Mouse (Mus musculus) heart, postnatal 0 days (tissue): ENCODE measurements around the gene Bcl9. TPM values are rescaled to one million over a fixed set of nuclear protein-coding genes. Genes with fewer than 3 reads are reported as not detected.
A peak's percentile ranks its signal among the peaks of the same experiment; 100 is the strongest.

ENCODE experiments used
- ATAC-seq: fragments of 200-750 bp; cut with Nextera tagmentation; 2 replicates; pipeline ENCODE4 v1.8.0; 2017; ENCODE audit warnings: low read depth, moderate number of reproducible peaks, moderate library complexity; ENCODE audit not compliant: insufficient read depth
- DNase-seq: peaks from one replicate; pipeline ENCODE4 v3.0.0-alpha.2; 2016; ENCODE audit warnings: low spot score
- H3K27ac ChIP-seq: fragments of 300-500 bp; sonication (generic); 2 replicates; pipeline ENCODE4 v1.5.1; 2014; ENCODE audit warnings: low read depth, mild to moderate bottlenecking
- H3K27me3 ChIP-seq: fragments of 300-500 bp; sonication (generic); 2 replicates; pipeline ENCODE4 v1.6.1; 2014; ENCODE audit warnings: low read length, mixed read lengths; ENCODE audit not compliant: control insufficient read depth, insufficient read depth
- H3K36me3 ChIP-seq: fragments of 300-500 bp; sonication (generic); replicated peaks from 2 replicates; pipeline ENCODE4 v1.6.1; 2014; ENCODE audit warnings: low read length, mixed read lengths; ENCODE audit not compliant: control insufficient read depth, insufficient read depth
- H3K4me1 ChIP-seq: fragments of 300-500 bp; sonication (generic); 2 replicates; pipeline ENCODE4 v1.6.1; 2014; ENCODE audit warnings: antibody characterized with exemption; ENCODE audit not compliant: control insufficient read depth, insufficient read depth
- H3K4me2 ChIP-seq: fragments of 300-500 bp; sonication (generic); 2 replicates; pipeline ENCODE4 v1.6.1; 2014; ENCODE audit warnings: low read depth, mild to moderate bottlenecking, low read length, moderate library complexity
- H3K4me3 ChIP-seq: fragments of 300-500 bp; sonication (generic); 2 replicates; pipeline ENCODE4 v1.5.1; 2014; ENCODE audit warnings: low read depth, low read length
- H3K9ac ChIP-seq: fragments of 300-500 bp; sonication (generic); replicated peaks from 2 replicates; pipeline ENCODE4 v1.6.1; 2014; ENCODE audit warnings: low read depth, low read length, mixed read lengths
- H3K9me3 ChIP-seq: fragments of 300-500 bp; sonication (generic); replicated peaks from 2 replicates; pipeline ENCODE4 v1.6.1; 2016; ENCODE audit warnings: low read length; ENCODE audit not compliant: control insufficient read depth
- CTCF ChIP-seq: IDR thresholded peaks from 2 replicates; pipeline ENCODE4 v1.5.1; 2016; ENCODE audit warnings: antibody characterized with exemption, control low read depth, low read depth
- EP300 ChIP-seq: IDR thresholded peaks from 2 replicates; pipeline ENCODE4 v1.6.1; 2016; ENCODE audit warnings: antibody characterized with exemption, low read depth
- WGBS: fragments of 180-500 bp; shearing (Covaris S2); extraction: QIAGEN DNeasy Blood & Tissue Kit; methylation state at CpG from one replicate; pipeline ENCODE4 v1.1.7; 2014; 5-methylcytosine and 5-hydroxymethylcytosine counted together
- polyA plus RNA-seq: library from polyadenylated mRNA; unstranded; fragments of >200 nt; fragmentation: Nextera tagmentation; extraction: Ambion mirVana; gene quantifications from 2 replicates; pipeline ENCODE4 v1.2.1, GENCODE M21; 2015
- total RNA-seq: library from RNA; depleted of rRNA; stranded (reverse); fragments of >200 nt; gene quantifications from 2 replicates; pipeline ENCODE4 v1.2.3, GENCODE M21; 2014; ENCODE audit warnings: low replicate concordance; rRNA removed

Gene Bcl9
- total and polyA plus RNA-seq, 2 experiments from 2014 or later = 15.7 to 22.7 TPM

- TF ChIP-seq EP300 (no peak), CTCF (no peak)
- no peak for ATAC-seq
- H3K27me3 ChIP-seq = no peaks in the 10 kb centered on the region
Measured at GRCm38 (mm10) chr3:97159509-97159850, 138.2 kb downstream of the Bcl9 start.

GRCm38 (mm10) chr3:97158611-97159508, 138.9 kb downstream of the Bcl9 start, which contains the start of gene Acp6:
Gene Acp6 (plus strand): TSS chr3:97158777.
- no peaks in the 10 kb centered on the region for H3K9me3 ChIP-seq
- no peaks in the 10 kb centered on the region for H3K27me3 ChIP-seq
- TF ChIP-seq EP300 (no peak), CTCF (no peak)
- peak within 1 kb of the TSS; percentile 75 for H3K4me3 ChIP-seq
- no peaks in the 10 kb centered on the region for H3K36me3 ChIP-seq
- peak within 1 kb of the TSS; percentile 86 for H3K4me2 ChIP-seq
- peak; percentile 88 for DNase-seq
- peak within 1 kb of the TSS; percentile 77 for H3K27ac ChIP-seq
- peaks cover 18% of the 10 kb centered on the region for H3K4me1 ChIP-seq
- H3K9ac ChIP-seq = peak within 1 kb of the TSS; percentile 63
- ATAC-seq = peak; percentile 92
- WGBS = under 1% methylated on average over 53 of the region's 54 CpGs

More at GRCm38 (mm10) chr3:97159509-97159850, 138.2 kb downstream of the Bcl9 start:
- DNase-seq = no peak
- H3K36me3 ChIP-seq = no peaks in the 10 kb centered on the region
- 12% methylated on average over 6 of the region's 6 CpGs for WGBS
- H3K4me2 ChIP-seq = peak overlapping the region; percentile 86
- peak overlapping the region; percentile 77 for H3K27ac ChIP-seq
- H3K4me1 ChIP-seq = peaks cover 18% of the 10 kb centered on the region
- peak overlapping the region; percentile 63 for H3K9ac ChIP-seq
- peak overlapping the region; percentile 75 for H3K4me3 ChIP-seq
- no peaks in the 10 kb centered on the region for H3K9me3 ChIP-seq

- no peak for TF ChIP-seq EP300
- no peak for TF ChIP-seq CTCF
- DNase-seq = peak; percentile 43
- 2% methylated on average over 17 of the region's 17 CpGs for whole genome bisulfite sequencing
- peak; percentile 62 for ATAC-seq
- Histone ChIP-seq H3K4me2 (peak overlapping the region; percentile 86), H3K9me3 (no peaks in the 10 kb centered on the region), H3K4me1 (peaks cover 18% of the 10 kb centered on the region), H3K4me3 (peak overlapping the region; percentile 75), H3K27ac (peak overlapping the region; percentile 77), H3K9ac (peak overlapping the region; percentile 46; the same call in 1 of the 2 replicates), H3K36me3 (no peaks in the 10 kb centered on the region), H3K27me3 (no peaks in the 10 kb centered on the region)
Measured at GRCm38 (mm10) chr3:97157958-97158599, 139.6 kb downstream of the Bcl9 start.

- no peaks in the 10 kb centered on the region for H3K9me3 ChIP-seq
- TF ChIP-seq CTCF (no peak), EP300 (no peak)
- H3K4me2 ChIP-seq = no peak overlapping the region
- 74% methylated on average over 1 of the region's 1 CpGs for WGBS
- DNase-seq (no peak), ATAC-seq (no peak)
- H3K4me1 ChIP-seq = peaks cover 18% of the 10 kb centered on the region
- no peak overlapping the region for H3K4me3 ChIP-seq
- no peak overlapping the region for H3K9ac ChIP-seq
- H3K27me3 ChIP-seq = no peaks in the 10 kb centered on the region
- no peak overlapping the region for H3K27ac ChIP-seq
- H3K36me3 ChIP-seq = no peaks in the 10 kb centered on the region
Measured at GRCm38 (mm10) chr3:97157308-97157707, 140.4 kb downstream of the Bcl9 start.

GRCm38 (mm10) chr3:97156431-97156830, 141.3 kb downstream of the Bcl9 start:
- 91% methylated on average over 6 of the region's 6 CpGs for WGBS
- no peak for ATAC-seq
- Histone ChIP-seq H3K9me3 (no peaks in the 10 kb centered on the region), H3K4me2 (no peak overlapping the region), H3K27me3 (no peaks in the 10 kb centered on the region), H3K36me3 (no peaks in the 10 kb centered on the region), H3K4me1 (peaks cover 18% of the 10 kb centered on the region), H3K9ac (no peak overlapping the region), H3K4me3 (no peak overlapping the region), H3K27ac (no peak overlapping the region)
- no peak for TF ChIP-seq EP300
- no peak for TF ChIP-seq CTCF
- no peak for DNase-seq

Other genes with a start within 250 kb of the Bcl9 start
- gene Acp6, start 139.1 kb downstream of the Bcl9 start, total RNA-seq = 29.4 and 57.5 TPM in 2 replicates
- 46.3 and 47.5 TPM in 2 replicates for gene Acp6, start 139.1 kb downstream of the Bcl9 start, polyA plus RNA-seq
- not detected in 2 replicates for gene Olfr1402, start 124.1 kb upstream of the Bcl9 start, total RNA-seq
- not detected in 2 replicates for gene Olfr1402, start 124.1 kb upstream of the Bcl9 start, polyA plus RNA-seq